Mouse (Mus musculus) heart, postnatal 0 days (tissue): ENCODE results near the gene Dmtf1.

ENCODE experiments used
- CTCF ChIP-seq: IDR thresholded peaks from 2 replicates; pipeline ENCODE4 v1.5.1; 2016; ENCODE audit warnings: antibody characterized with exemption, control low read depth, low read depth
- EP300 ChIP-seq: IDR thresholded peaks from 2 replicates; pipeline ENCODE4 v1.6.1; 2016; ENCODE audit warnings: antibody characterized with exemption, low read depth

DNA sequence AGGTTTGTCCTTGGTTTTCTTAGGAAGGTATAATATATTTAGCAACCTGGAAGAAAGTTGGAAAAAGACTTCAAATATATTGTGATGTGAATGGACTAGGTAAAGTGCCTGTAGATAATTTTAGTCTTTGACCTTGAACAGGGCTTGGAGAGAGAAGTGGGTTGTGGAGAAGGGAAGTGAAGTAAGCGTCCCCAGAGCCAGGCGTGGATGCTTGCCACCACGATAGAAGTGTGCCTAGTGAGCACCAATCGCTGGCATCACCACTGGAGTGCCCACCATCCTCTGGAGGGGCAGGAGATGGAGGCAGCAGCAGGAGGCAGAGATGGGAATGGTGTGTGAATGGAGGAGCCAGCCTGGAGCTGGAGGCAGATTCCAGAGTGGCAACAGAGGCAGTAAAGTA, 68.1 kb downstream of the Dmtf1 start:
- TF ChIP-seq CTCF: no peak
- no peak for TF ChIP-seq EP300
